Mouse (Mus musculus) heart, adult 2 months (tissue): Measurements from ENCODE around the gene Ccnb1.

Source experiments
- CTCF ChIP-seq: fragments of 200-600 bp; IDR thresholded peaks from 2 replicates; pipeline ENCODE4 v1.8.1; 2022; ENCODE audit warnings: antibody characterized with exemption, mild to moderate bottlenecking, moderate library complexity
- EP300 ChIP-seq: fragments of 200-500 bp; IDR thresholded peaks from 2 replicates; pipeline ENCODE4 v1.6.1; 2011; ENCODE audit warnings: low read depth, low read length, control low read depth; ENCODE audit not compliant: insufficient read depth
- POLR2A ChIP-seq: fragments of 200-500 bp; IDR thresholded peaks from 2 replicates; pipeline ENCODE4 v1.6.1; 2011; ENCODE audit warnings: mild to moderate bottlenecking, low read depth, low read length, control low read depth; ENCODE audit not compliant: insufficient read depth

GRCm38 (mm10) chr13:100753011-100753410 lies 33.4 kb downstream of the Ccnb1 start:
- TF ChIP-seq CTCF (no peak), POLR2A (no peak), EP300 (no peak)
